Mouse (Mus musculus) heart, embryonic 13.5 days (tissue): ENCODE measurements around the gene Cdh23. TPM values are rescaled to one million over a fixed set of nuclear protein-coding genes. Genes with fewer than 3 reads are reported as not detected.
"Not testable (repeated sequence)": the region's sequence is repeated elsewhere in the genome, so short reads cannot be mapped to it uniquely, and the experiment has no call there.

Experiments
- ATAC-seq: fragments of 200-750 bp; cut with Nextera tagmentation; 2 replicates; pipeline ENCODE4 v1.8.0; 2017; ENCODE audit warnings: moderate TSS enrichment; ENCODE audit not compliant: insufficient number of reproducible peaks, low FRiP score, low TSS enrichment; ENCODE audit errors: extremely low read depth
- H3K27ac ChIP-seq: fragments of 300-500 bp; sonication (generic); replicated peaks from 2 replicates; pipeline ENCODE4 v1.5.1; 2015; ENCODE audit warnings: moderate library complexity, mild to moderate bottlenecking, inconsistent platforms
- H3K27me3 ChIP-seq: fragments of 300-500 bp; sonication (generic); replicated peaks from 2 replicates; pipeline ENCODE4 v1.6.1; 2015; ENCODE audit warnings: mild to moderate bottlenecking, inconsistent platforms
- H3K36me3 ChIP-seq: fragments of 300-500 bp; sonication (generic); 2 replicates; pipeline ENCODE4 v1.6.1; 2015; ENCODE audit warnings: mild to moderate bottlenecking, inconsistent platforms
- H3K4me1 ChIP-seq: fragments of 300-500 bp; sonication (generic); 2 replicates; pipeline ENCODE4 v1.6.1; 2015; ENCODE audit warnings: inconsistent platforms
- H3K4me2 ChIP-seq: fragments of 300-500 bp; sonication (generic); 2 replicates; pipeline ENCODE4 v1.6.1; 2015; ENCODE audit warnings: inconsistent platforms, mild to moderate bottlenecking, moderate library complexity
- H3K4me3 ChIP-seq: fragments of 300-500 bp; sonication (generic); 2 replicates; pipeline ENCODE4 v1.5.1; 2015; ENCODE audit warnings: moderate library complexity, mild to moderate bottlenecking, inconsistent platforms
- H3K9ac ChIP-seq: fragments of 300-500 bp; sonication (generic); 2 replicates; pipeline ENCODE4 v1.6.1; 2015; ENCODE audit warnings: inconsistent platforms, mild to moderate bottlenecking, moderate library complexity
- H3K9me3 ChIP-seq: fragments of 300-500 bp; sonication (generic); 2 replicates; pipeline ENCODE4 v1.6.1; 2016; ENCODE audit warnings: inconsistent platforms
- WGBS: fragments of 180-500 bp; shearing (Covaris S2); methylation state at CpG from one replicate; pipeline ENCODE4 v1.1.7; 2015; ENCODE audit warnings: mixed read lengths; 5-methylcytosine and 5-hydroxymethylcytosine counted together
- polyA plus RNA-seq: library from polyadenylated mRNA; unstranded; fragments of >200 nt; fragmentation: Nextera tagmentation; extraction: Ambion mirVana; gene quantifications from 2 replicates; pipeline ENCODE4 v1.2.1, GENCODE M21; 2015

The Cdh23 gene
- polyA plus RNA-seq, 1 experiment from 2014 or later = 0.27 TPM

DNA sequence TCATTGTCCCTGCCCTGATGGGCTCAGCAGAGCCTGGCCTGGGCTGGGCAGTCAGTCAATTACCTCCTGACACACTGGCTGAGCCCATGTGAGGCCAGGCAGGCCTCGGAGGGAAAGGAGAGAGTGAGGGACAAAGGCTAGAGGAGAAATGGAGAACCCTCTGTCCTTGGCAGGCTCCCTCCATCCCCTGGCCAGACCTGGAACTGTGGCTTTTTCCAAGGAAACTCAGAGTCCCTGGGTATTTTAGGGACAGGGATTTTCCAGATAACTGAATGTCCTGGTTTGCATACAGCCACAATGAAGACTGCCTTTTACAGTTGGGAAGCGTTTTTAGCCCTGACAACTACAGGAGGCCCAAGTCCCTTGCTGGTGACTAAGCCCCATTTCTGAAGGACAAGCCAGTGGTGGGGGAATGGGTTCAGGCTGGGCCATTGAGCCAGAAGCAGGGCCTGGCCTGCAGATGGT, 36.1 kb upstream of the Cdh23 start:
- Histone ChIP-seq H3K4me1 (peaks cover 9% of the 10 kb centered on the region), H3K27ac (no peak overlapping the region), H3K9me3 (no peaks in the 10 kb centered on the region), H3K36me3 (no peaks in the 10 kb centered on the region; the same call in 1 of the 2 replicates), H3K27me3 (no peaks in the 10 kb centered on the region), H3K4me3 (no peak overlapping the region), H3K4me2 (no peak overlapping the region), H3K9ac (no peak overlapping the region)
- ATAC-seq = no peak
- WGBS = 52% methylated on average over 2 of the region's 2 CpGs

DNA sequence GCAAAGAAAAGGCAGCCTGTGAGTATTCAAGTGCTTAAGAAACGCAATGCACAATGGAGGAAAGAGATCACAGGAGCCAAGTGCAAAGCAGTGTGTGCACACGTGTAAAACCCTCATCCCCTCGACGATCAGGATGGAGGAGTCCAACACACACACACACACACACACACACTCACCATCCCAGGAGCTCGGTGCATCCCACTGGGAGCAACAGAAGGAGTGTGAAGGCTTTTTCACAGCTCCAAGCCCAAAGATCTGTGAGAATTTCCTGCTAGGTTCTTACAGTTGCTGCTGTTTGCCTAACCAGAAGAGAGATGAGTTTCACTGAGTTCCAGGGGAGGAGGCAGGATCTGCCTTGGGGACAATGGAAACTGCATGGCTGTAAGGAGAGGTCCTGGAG, 35.5 kb upstream of the Cdh23 start:
- peaks cover 6% of the 10 kb centered on the region for H3K4me1 ChIP-seq
- H3K9me3 ChIP-seq = no peaks in the 10 kb centered on the region
- H3K9ac ChIP-seq = no peak overlapping the region
- no peak overlapping the region for H3K4me3 ChIP-seq
- ATAC-seq = no peak
- no peaks in the 10 kb centered on the region for H3K27me3 ChIP-seq
- no peak overlapping the region for H3K4me2 ChIP-seq
- H3K27ac ChIP-seq = no peak overlapping the region
- H3K36me3 ChIP-seq = no peaks in the 10 kb centered on the region; the same call in 1 of the 2 replicates
- WGBS = 36% methylated on average over 5 of the region's 5 CpGs

DNA sequence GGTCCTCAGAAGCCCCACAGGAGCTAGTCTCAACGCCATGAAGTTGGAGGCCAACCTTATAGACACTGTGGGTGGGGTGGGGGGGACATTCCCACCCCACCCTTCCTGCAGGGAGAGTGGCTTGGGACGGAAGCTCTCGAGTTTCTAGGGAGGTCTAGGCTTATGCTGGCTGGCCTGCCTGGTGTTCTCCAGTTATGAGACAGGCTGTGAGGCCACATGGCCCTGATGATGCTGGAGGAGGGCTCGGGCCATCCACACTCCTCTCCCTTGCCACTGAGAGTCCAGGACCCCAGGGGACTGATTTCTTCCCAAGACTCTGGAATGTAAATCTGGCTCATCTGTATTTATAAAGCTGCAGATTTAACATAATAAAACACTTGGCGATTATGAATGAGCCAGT, 31.0 kb upstream of the Cdh23 start:
- H3K36me3 ChIP-seq = no peaks in the 10 kb centered on the region; the same call in 1 of the 2 replicates
- H3K27me3 ChIP-seq = no peaks in the 10 kb centered on the region
- H3K27ac ChIP-seq = no peak overlapping the region
- WGBS = 40% methylated on average over 5 of the region's 5 CpGs
- 0 out of 2 replicates have a peak, but pooled peaks cover 5% of the 10 kb centered on the region for H3K4me1 ChIP-seq
- no peak overlapping the region for H3K4me2 ChIP-seq
- no peak overlapping the region for H3K9ac ChIP-seq
- no peak for ATAC-seq
- H3K4me3 ChIP-seq = no peak overlapping the region
- no peaks in the 10 kb centered on the region for H3K9me3 ChIP-seq

DNA sequence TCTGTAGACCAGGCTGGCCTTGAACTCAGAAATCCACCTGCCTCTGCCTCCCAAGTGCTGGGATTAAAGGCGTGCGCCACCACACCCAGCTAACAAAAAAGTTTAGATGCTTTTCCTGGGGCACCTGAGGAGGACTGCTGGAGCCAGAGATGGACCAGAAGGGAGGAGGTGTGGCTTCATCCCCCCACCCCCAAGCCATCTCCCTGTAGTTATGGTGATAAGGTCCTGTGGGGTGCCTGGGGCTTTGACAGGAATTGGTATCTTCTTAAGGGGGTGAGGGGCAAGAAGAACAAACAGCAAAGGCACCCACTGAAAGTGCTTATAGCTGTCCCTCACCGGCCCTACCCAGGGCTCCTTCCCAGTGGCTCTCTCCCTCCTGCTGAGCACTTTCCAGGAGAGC, 30.6 kb upstream of the Cdh23 start:
- no peak overlapping the region for H3K4me3 ChIP-seq

DNA sequence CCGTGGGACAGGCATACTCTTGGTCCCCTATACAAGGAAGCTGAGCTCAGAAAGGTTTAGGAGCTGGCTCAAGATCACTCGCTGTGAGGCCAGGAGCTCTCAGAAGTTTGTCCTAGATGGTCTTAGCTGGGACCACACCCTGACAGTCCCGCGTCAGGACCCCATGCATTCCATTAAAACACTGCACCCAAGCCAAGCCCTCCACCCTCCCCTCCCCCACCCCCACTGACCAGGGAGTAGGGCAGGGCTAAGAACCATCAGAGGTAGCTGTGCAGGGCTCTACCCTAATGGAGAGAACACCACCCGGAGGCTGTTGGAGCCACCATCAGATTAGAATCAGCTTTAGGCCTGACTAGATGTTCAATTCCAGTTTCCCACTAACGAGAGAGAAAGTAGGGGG, 28.2 kb upstream of the Cdh23 start:
- Histone ChIP-seq H3K36me3 (peaks cover 10% of the 10 kb centered on the region; the same call in 1 of the 2 replicates), H3K27ac (no peak overlapping the region), H3K4me1 (0 out of 2 replicates have a peak, but pooled peaks cover 5% of the 10 kb centered on the region), H3K27me3 (0 out of 2 replicates have a peak, but pooled peaks cover 5% of the 10 kb centered on the region), H3K9me3 (no peaks in the 10 kb centered on the region), H3K4me3 (no peak overlapping the region), H3K9ac (no peak overlapping the region), H3K4me2 (no peak overlapping the region)
- ATAC-seq = no peak
- WGBS = 60% methylated on average over 6 of the region's 6 CpGs

More for the DNA sequence above, 30.6 kb upstream of the Cdh23 start:
- Histone ChIP-seq H3K9ac (no peak overlapping the region), H3K4me2 (no peak overlapping the region), H3K4me1 (0 out of 2 replicates have a peak, but pooled peaks cover 5% of the 10 kb centered on the region), H3K9me3 (no peaks in the 10 kb centered on the region), H3K36me3 (no peaks in the 10 kb centered on the region; the same call in 1 of the 2 replicates), H3K27ac (no peak overlapping the region), H3K27me3 (0 out of 2 replicates have a peak, but pooled peaks cover under 1% of the 10 kb centered on the region)
- 55% methylated on average over 3 of the region's 3 CpGs for WGBS
- no peak for ATAC-seq

DNA sequence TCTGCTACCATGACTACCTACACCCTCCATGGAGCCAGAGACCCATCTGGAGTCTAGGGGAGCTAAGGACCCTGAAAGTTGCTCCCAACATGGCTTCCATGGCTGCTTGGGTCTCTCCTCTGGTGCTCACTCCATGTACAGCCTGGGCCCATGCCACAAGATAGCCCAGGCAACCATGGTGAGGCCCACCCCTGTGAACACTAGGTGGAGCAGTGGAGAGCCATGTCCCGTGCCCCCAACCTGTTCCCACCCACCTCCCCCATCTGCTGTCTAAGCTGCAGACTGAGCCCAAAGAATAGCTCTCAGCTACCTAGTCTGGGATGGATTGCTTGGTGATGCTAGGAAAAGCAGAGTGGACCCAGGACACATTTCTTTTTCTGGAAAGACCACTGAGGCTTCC, 27.1 kb upstream of the Cdh23 start:
- 42% methylated on average over 1 of the region's 1 CpGs for WGBS
- H3K9me3 ChIP-seq = no peaks in the 10 kb centered on the region
- H3K36me3 ChIP-seq = peaks cover 19% of the 10 kb centered on the region
- H3K4me3 ChIP-seq = no peak overlapping the region
- 0 out of 2 replicates have a peak, but pooled peaks cover 5% of the 10 kb centered on the region for H3K4me1 ChIP-seq
- H3K27me3 ChIP-seq = 0 out of 2 replicates have a peak, but pooled peaks cover 5% of the 10 kb centered on the region
- H3K4me2 ChIP-seq = no peak overlapping the region
- no peak overlapping the region for H3K9ac ChIP-seq
- no peak overlapping the region for H3K27ac ChIP-seq
- ATAC-seq = no peak

DNA sequence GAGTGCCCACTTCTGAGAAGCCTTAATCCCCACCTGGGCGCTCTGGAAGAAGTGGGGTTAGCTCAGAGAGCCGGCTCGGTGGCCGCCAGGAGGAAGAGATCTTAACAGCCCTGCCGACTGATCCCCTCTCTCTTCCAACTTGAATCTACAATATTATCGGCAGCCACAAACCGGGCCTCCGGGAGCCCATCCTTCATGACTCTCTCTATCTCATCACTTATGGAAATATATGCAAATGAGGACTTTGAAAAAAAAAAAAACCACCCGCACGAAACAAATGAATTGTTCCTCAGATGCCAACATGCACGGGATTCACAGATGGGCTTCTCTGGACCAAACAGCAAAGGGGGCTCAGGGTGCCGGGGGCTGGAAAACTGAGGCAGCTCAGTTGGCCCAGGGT, 25.4 kb upstream of the Cdh23 start:
- Histone ChIP-seq H3K36me3 (peaks cover 19% of the 10 kb centered on the region), H3K27ac (no peak overlapping the region), H3K4me1 (no peaks in the 10 kb centered on the region), H3K9me3 (no peaks in the 10 kb centered on the region), H3K9ac (no peak overlapping the region), H3K4me2 (no peak overlapping the region), H3K4me3 (no peak overlapping the region), H3K27me3 (0 out of 2 replicates have a peak, but pooled peaks cover 5% of the 10 kb centered on the region)
- no peak for ATAC-seq
- 43% methylated on average over 12 of the region's 12 CpGs for WGBS

DNA sequence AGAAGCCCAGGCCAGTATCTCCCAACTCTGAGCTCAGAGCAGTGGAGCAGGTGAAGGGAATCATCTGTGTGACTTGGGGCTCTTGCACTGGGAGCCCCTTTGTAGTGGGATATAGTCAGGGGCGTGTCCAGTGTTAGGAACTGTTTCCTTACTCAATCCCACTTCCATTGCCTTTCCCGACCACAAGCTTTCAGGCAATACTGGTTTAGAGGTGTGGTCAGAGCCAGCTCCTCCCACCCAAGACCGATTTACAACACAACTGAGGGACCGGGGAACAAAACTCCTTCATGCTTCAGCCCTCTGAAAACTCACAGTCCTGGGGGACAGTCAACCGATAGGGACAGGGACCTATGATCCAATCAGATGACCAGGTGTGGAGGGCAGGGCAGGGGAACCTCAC, 24.2 kb upstream of the Cdh23 start:
- Histone ChIP-seq H3K4me3 (no peak overlapping the region), H3K27me3 (0 out of 2 replicates have a peak, but pooled peaks cover 5% of the 10 kb centered on the region), H3K4me2 (no peak overlapping the region), H3K9ac (no peak overlapping the region), H3K27ac (no peak overlapping the region), H3K9me3 (no peaks in the 10 kb centered on the region), H3K36me3 (peaks cover 28% of the 10 kb centered on the region), H3K4me1 (no peaks in the 10 kb centered on the region)
- ATAC-seq = no peak
- WGBS = 64% methylated on average over 5 of the region's 5 CpGs

DNA sequence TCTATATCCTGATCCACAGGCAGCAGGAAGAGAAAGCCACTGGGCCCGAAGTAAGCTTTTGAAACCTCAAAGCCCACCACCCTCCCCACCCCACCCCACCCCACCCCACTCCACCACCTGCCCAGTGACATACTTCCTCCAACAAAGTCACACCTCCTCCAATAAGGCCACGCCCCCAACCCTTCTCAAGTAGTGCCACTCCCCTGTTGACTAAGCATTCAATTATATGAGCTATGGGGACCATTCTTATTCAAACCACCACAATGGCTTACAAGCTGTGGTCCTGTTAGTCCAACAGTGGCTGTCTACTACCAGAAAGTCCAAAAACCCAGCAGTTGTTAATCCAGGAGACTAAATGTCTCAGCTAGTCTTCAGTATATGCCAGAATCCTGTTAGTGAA, 22.2 kb upstream of the Cdh23 start:
- H3K9ac ChIP-seq = no peak overlapping the region
- no peak for ATAC-seq
- no peak overlapping the region for H3K27ac ChIP-seq
- H3K4me2 ChIP-seq = no peak overlapping the region
- H3K27me3 ChIP-seq = 0 out of 2 replicates have a peak, but pooled peaks cover 5% of the 10 kb centered on the region
- H3K9me3 ChIP-seq = peaks cover under 1% of the 10 kb centered on the region; the same call in 1 of the 2 replicates
- H3K36me3 ChIP-seq = peaks cover 44% of the 10 kb centered on the region
- H3K4me1 ChIP-seq = no peaks in the 10 kb centered on the region
- 72% methylated on average over 2 of the region's 2 CpGs for WGBS
- H3K4me3 ChIP-seq = no peak overlapping the region

DNA sequence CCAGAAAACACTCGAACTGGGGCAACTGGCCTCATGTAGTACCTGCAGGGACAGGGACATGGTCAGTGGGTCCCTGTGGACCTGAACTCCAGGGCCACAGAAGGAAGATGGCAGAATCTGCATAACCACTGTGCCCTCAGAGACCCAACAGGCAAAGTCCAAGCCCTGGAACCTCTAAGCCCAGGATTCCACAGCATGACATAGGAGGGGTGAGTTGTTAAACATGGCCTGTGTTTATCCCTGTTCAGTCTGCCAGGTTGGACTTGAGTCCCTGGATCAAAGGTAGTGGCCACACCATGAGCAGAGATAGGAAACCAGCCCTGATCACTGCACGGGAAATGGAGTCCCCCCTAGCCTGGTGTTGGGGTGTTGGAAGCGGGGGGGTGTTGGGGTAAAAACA, 20.2 kb upstream of the Cdh23 start:
- Histone ChIP-seq H3K36me3 (peaks cover 44% of the 10 kb centered on the region), H3K27me3 (0 out of 2 replicates have a peak, but pooled peaks cover 2% of the 10 kb centered on the region), H3K4me1 (no peaks in the 10 kb centered on the region), H3K27ac (no peak overlapping the region), H3K9me3 (peaks cover 6% of the 10 kb centered on the region; the same call in 1 of the 2 replicates), H3K4me3 (no peak overlapping the region), H3K4me2 (no peak overlapping the region), H3K9ac (no peak overlapping the region)
- WGBS = 73% methylated on average over 3 of the region's 3 CpGs
- no peak for ATAC-seq

DNA sequence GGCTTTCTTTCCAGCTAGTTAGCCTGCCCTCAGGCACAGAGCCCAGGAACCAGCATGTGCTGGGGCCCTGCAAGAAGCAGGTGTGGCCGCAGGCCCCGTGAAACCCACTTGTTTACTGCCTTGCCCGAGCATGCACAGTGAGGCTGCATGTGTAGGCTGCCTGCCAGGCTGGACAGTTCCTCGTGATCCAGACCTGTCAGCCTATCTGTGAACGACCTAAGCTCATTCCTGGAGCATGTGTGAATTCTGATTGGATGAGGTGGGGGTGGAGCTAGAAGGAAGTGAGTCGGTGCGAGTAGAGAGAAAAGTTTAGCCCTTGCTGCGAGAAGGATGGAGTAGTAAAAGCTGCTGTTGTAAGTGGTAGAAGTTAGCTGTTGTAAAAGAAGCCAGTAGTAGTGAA, 16.0 kb upstream of the Cdh23 start:
- H3K9ac ChIP-seq, H3K27me3 ChIP-seq, H3K27ac ChIP-seq, H3K9me3 ChIP-seq, ATAC-seq, H3K4me1 ChIP-seq, H3K4me3 ChIP-seq, H3K4me2 ChIP-seq: not testable (repeated sequence)
- 37% methylated on average over 7 of the region's 8 CpGs for WGBS
- H3K36me3 ChIP-seq = peaks cover 25% of the 10 kb centered on the region

DNA sequence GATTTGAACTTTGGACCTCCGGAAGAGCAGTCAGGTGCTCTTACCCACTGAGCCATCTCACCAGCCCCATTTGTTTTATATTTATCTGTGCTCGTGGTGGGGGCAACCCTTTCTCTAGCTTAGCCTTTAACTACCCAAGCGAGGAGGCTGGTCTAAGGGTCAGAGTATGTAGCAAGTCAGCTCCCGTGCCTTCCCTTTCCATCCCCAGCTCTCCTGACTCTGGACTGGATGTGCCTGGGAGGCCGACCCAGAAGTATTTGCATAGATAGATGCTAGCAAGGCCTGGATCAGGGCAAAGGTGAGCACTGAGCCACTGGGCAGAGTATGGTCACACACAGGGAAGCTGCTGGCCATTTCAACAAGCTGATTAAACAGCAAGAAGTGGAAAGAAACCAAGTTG, 12.5 kb upstream of the Cdh23 start:
- Histone ChIP-seq H3K4me2 (no peak overlapping the region), H3K9ac (no peak overlapping the region), H3K36me3 (peaks cover 3% of the 10 kb centered on the region), H3K4me1 (no peaks in the 10 kb centered on the region), H3K27ac (no peak overlapping the region), H3K27me3 (no peaks in the 10 kb centered on the region; the same call in 1 of the 2 replicates), H3K9me3 (peaks cover 6% of the 10 kb centered on the region; the same call in 1 of the 2 replicates), H3K4me3 (no peak overlapping the region)
- no peak for ATAC-seq
- 75% methylated on average over 5 of the region's 5 CpGs for WGBS
